Mouse (Mus musculus) hindbrain, embryonic 11.5 days (tissue): ENCODE results near the gene Tmem9. TPM values are rescaled to one million over a fixed set of nuclear protein-coding genes. Genes with fewer than 3 reads are reported as not detected.

Experiments
- ATAC-seq: fragments of 200-750 bp; cut with Nextera tagmentation; 2 replicates; pipeline ENCODE4 v1.8.0; 2017; ENCODE audit warnings: mild to moderate bottlenecking, moderate TSS enrichment, moderate library complexity; ENCODE audit not compliant: low FRiP score
- DNase-seq: peaks from one replicate; pipeline ENCODE4 v3.0.0-alpha.2; 2015; ENCODE audit warnings: low spot score
- H3K27ac ChIP-seq: fragments of 300-500 bp; sonication (generic); 2 replicates; pipeline ENCODE4 v1.5.1; 2014; ENCODE audit warnings: mild to moderate bottlenecking, low read depth, low read length
- H3K27me3 ChIP-seq: fragments of 300-500 bp; sonication (generic); 2 replicates; pipeline ENCODE4 v1.6.1; 2014; ENCODE audit warnings: mild to moderate bottlenecking, low read length, moderate library complexity, mixed read lengths; ENCODE audit not compliant: control insufficient read depth, insufficient read depth
- H3K36me3 ChIP-seq: fragments of 300-500 bp; sonication (generic); 2 replicates; pipeline ENCODE4 v1.6.1; 2014; ENCODE audit warnings: mild to moderate bottlenecking, low read length, moderate library complexity, mixed read lengths; ENCODE audit not compliant: control insufficient read depth, insufficient read depth
- H3K4me1 ChIP-seq: fragments of 300-500 bp; sonication (generic); replicated peaks from 2 replicates; pipeline ENCODE4 v1.6.1; 2014; ENCODE audit warnings: low read length, mixed read lengths; ENCODE audit not compliant: control insufficient read depth, insufficient read depth
- H3K4me2 ChIP-seq: fragments of 300-500 bp; sonication (generic); replicated peaks from 2 replicates; pipeline ENCODE4 v1.6.1; 2014; ENCODE audit warnings: mild to moderate bottlenecking, low read depth, low read length
- H3K4me3 ChIP-seq: fragments of 300-500 bp; sonication (generic); 2 replicates; pipeline ENCODE4 v1.5.1; 2014; ENCODE audit warnings: low read depth, low read length
- H3K9ac ChIP-seq: fragments of 300-500 bp; sonication (generic); 2 replicates; pipeline ENCODE4 v1.6.1; 2014; ENCODE audit warnings: low read depth, low read length
- H3K9me3 ChIP-seq: fragments of 300-500 bp; sonication (generic); 2 replicates; pipeline ENCODE4 v1.6.1; 2016; ENCODE audit warnings: low read length; ENCODE audit not compliant: control insufficient read depth
- WGBS: fragments of 180-500 bp; shearing (Covaris S2); extraction: QIAGEN DNeasy Blood & Tissue Kit; methylation state at CpG from one replicate; pipeline ENCODE4 v1.1.7; 2014; 5-methylcytosine and 5-hydroxymethylcytosine counted together
- polyA plus RNA-seq: library from polyadenylated mRNA; unstranded; fragments of >200 nt; fragmentation: Nextera tagmentation; extraction: Ambion mirVana; gene quantifications from 2 replicates; pipeline ENCODE4 v1.2.1, GENCODE M21; 2014

Tmem9 gene
- polyA plus RNA-seq, 1 experiment from 2014 or later: 84.0 TPM

- WGBS: 79% methylated on average over 2 of the region's 2 CpGs
- Histone ChIP-seq H3K27ac (no peak overlapping the region), H3K4me2 (no peak overlapping the region), H3K27me3 (no peaks in the 10 kb centered on the region), H3K4me1 (no peaks in the 10 kb centered on the region), H3K9ac (no peak overlapping the region; the same call in 1 of the 2 replicates), H3K36me3 (peaks cover 5% of the 10 kb centered on the region; the same call in 1 of the 2 replicates), H3K9me3 (no peaks in the 10 kb centered on the region), H3K4me3 (no peak overlapping the region)
- ATAC-seq (peak; percentile 30; the same call in 1 of the 2 replicates), DNase-seq (peak; percentile 22)
These were observed 9.4 kb downstream of the Tmem9 start for GRCm38 (mm10) chr1:136017307-136017706.

GRCm38 (mm10) chr1:136017907-136018313 lies 10.0 kb downstream of the Tmem9 start:
- ATAC-seq: peak; percentile 99
- WGBS: 0% methylated on average over 21 of the region's 22 CpGs

GRCm38 (mm10) chr1:136018390-136019189 lies 10.6 kb downstream of the Tmem9 start:
- WGBS: 9% methylated on average over 24 of the region's 24 CpGs
- Histone ChIP-seq H3K4me1 (no peaks in the 10 kb centered on the region), H3K36me3 (peaks cover 5% of the 10 kb centered on the region; the same call in 1 of the 2 replicates), H3K27me3 (no peaks in the 10 kb centered on the region), H3K4me2 (peak overlapping the region; percentile 87), H3K9me3 (no peaks in the 10 kb centered on the region), H3K27ac (peak overlapping the region; percentile 31; the same call in 1 of the 2 replicates), H3K4me3 (peak overlapping the region; percentile 72), H3K9ac (peak overlapping the region; percentile 80)
- ATAC-seq (peak; percentile 69), DNase-seq (no peak)

More at GRCm38 (mm10) chr1:136017907-136018313, 10.0 kb downstream of the Tmem9 start:
- no peaks in the 10 kb centered on the region for H3K9me3 ChIP-seq
- H3K9ac ChIP-seq: peak overlapping the region; percentile 80
- no peaks in the 10 kb centered on the region for H3K27me3 ChIP-seq
- H3K27ac ChIP-seq: peak overlapping the region; percentile 31; the same call in 1 of the 2 replicates
- peak overlapping the region; percentile 72 for H3K4me3 ChIP-seq
- peak; percentile 97 for DNase-seq
- peak overlapping the region; percentile 87 for H3K4me2 ChIP-seq
- H3K36me3 ChIP-seq: peaks cover 5% of the 10 kb centered on the region; the same call in 1 of the 2 replicates
- H3K4me1 ChIP-seq: no peaks in the 10 kb centered on the region

GRCm38 (mm10) chr1:136030201-136030600 lies 22.3 kb downstream of the Tmem9 start:
- no peaks in the 10 kb centered on the region for H3K9me3 ChIP-seq
- no peaks in the 10 kb centered on the region for H3K27me3 ChIP-seq
- peaks cover 19% of the 10 kb centered on the region; the same call in 1 of the 2 replicates for H3K36me3 ChIP-seq
- ATAC-seq (no peak), DNase-seq (no peak)
- H3K9ac ChIP-seq: no peak overlapping the region
- WGBS: 73% methylated on average over 7 of the region's 7 CpGs
- no peaks in the 10 kb centered on the region for H3K4me1 ChIP-seq
- H3K27ac ChIP-seq: no peak overlapping the region
- no peak overlapping the region for H3K4me2 ChIP-seq
- H3K4me3 ChIP-seq: no peak overlapping the region

- H3K9me3 ChIP-seq: no peaks in the 10 kb centered on the region
- H3K36me3 ChIP-seq: peaks cover 18% of the 10 kb centered on the region; the same call in 1 of the 2 replicates
- H3K4me2 ChIP-seq: no peak overlapping the region
- no peak overlapping the region for H3K4me3 ChIP-seq
- no peak overlapping the region for H3K27ac ChIP-seq
- no peaks in the 10 kb centered on the region for H3K27me3 ChIP-seq
- 82% methylated on average over 6 of the region's 8 CpGs for WGBS
- H3K9ac ChIP-seq: no peak overlapping the region
- ATAC-seq (no peak), DNase-seq (no peak)
- no peaks in the 10 kb centered on the region for H3K4me1 ChIP-seq
These were observed 23.7 kb downstream of the Tmem9 start for GRCm38 (mm10) chr1:136031697-136032096.

GRCm38 (mm10) chr1:136032961-136033360 lies 25.0 kb downstream of the Tmem9 start:
- WGBS: 78% methylated on average over 7 of the region's 7 CpGs
- DNase-seq (no peak), ATAC-seq (no peak)
- Histone ChIP-seq H3K36me3 (peaks cover 14% of the 10 kb centered on the region; the same call in 1 of the 2 replicates), H3K9ac (no peak overlapping the region), H3K27ac (no peak overlapping the region), H3K9me3 (no peaks in the 10 kb centered on the region), H3K4me1 (no peaks in the 10 kb centered on the region), H3K4me2 (no peak overlapping the region), H3K4me3 (no peak overlapping the region), H3K27me3 (no peaks in the 10 kb centered on the region)

- Histone ChIP-seq H3K4me1 (no peaks in the 10 kb centered on the region), H3K27ac (no peak overlapping the region), H3K4me3 (no peak overlapping the region), H3K4me2 (no peak overlapping the region), H3K9me3 (no peaks in the 10 kb centered on the region), H3K36me3 (peaks cover 6% of the 10 kb centered on the region; the same call in 1 of the 2 replicates), H3K9ac (no peak overlapping the region), H3K27me3 (no peaks in the 10 kb centered on the region)
- ATAC-seq: no peak
- 80% methylated on average over 5 of the region's 5 CpGs for WGBS
- DNase-seq: no peak
These were observed 31.0 kb downstream of the Tmem9 start for GRCm38 (mm10) chr1:136038746-136039538.

GRCm38 (mm10) chr1:136040452-136040851 lies 32.5 kb downstream of the Tmem9 start:
- Histone ChIP-seq H3K9ac (no peak overlapping the region), H3K4me3 (no peak overlapping the region), H3K4me1 (no peaks in the 10 kb centered on the region), H3K27ac (no peak overlapping the region), H3K4me2 (no peak overlapping the region), H3K27me3 (no peaks in the 10 kb centered on the region), H3K36me3 (0 out of 2 replicates have a peak, but pooled peaks cover under 1% of the 10 kb centered on the region), H3K9me3 (no peaks in the 10 kb centered on the region)
- ATAC-seq (no peak), DNase-seq (no peak)
- WGBS: 18% methylated on average over 11 of the region's 11 CpGs
